Mouse (Mus musculus): ENCODE measurements around the gene Lmtk2. TPM values are rescaled to one million over a fixed set of nuclear protein-coding genes. Genes with fewer than 3 reads are reported as not detected.

Lmtk2 gene
- polyA plus RNA-seq, 1 experiment from 2014 or later: 5.5 TPM

- peaks cover 13% of the 10 kb centered on the region for H3K4me1 ChIP-seq
- no peak overlapping the region for H3K4me3 ChIP-seq
- no peaks in the 10 kb centered on the region for H3K27me3 ChIP-seq (ENCODE audit: poor library complexity, severe bottlenecking)
- H3K9me3 ChIP-seq: no peaks in the 10 kb centered on the region
- 85% methylated on average over 2 of the region's 2 CpGs for WGBS
- H3K36me3 ChIP-seq (replicated peaks): peaks cover 8% of the 10 kb centered on the region
- DNase-seq (ENCODE audit: extremely low spot score, low spot score): no peak
- H3K27ac ChIP-seq: no peak overlapping the region
These were observed 13.8 kb downstream of the Lmtk2 start for GRCm38 (mm10) chr5:144114068-144114467.

GRCm38 (mm10) chr5:144114970-144115627 is 14.9 kb downstream of the Lmtk2 start:
- H3K4me3 ChIP-seq: no peak overlapping the region
- peaks cover 13% of the 10 kb centered on the region for H3K4me1 ChIP-seq
- 87% methylated on average over 5 of the region's 5 CpGs for WGBS
- no peaks in the 10 kb centered on the region for H3K27me3 ChIP-seq (ENCODE audit: poor library complexity, severe bottlenecking)
- H3K36me3 ChIP-seq (replicated peaks): peaks cover 8% of the 10 kb centered on the region
- DNase-seq (ENCODE audit: extremely low spot score, low spot score): no peak
- H3K27ac ChIP-seq: no peak overlapping the region
- no peaks in the 10 kb centered on the region for H3K9me3 ChIP-seq

- Histone ChIP-seq H3K9me3 (no peaks in the 10 kb centered on the region), H3K27me3 (ENCODE audit: poor library complexity, severe bottlenecking) (no peaks in the 10 kb centered on the region), H3K4me1 (peaks cover 13% of the 10 kb centered on the region), H3K27ac (no peak overlapping the region), H3K4me3 (no peak overlapping the region), H3K36me3 (replicated peaks) (peaks cover 7% of the 10 kb centered on the region)
- 71% methylated on average over 2 of the region's 2 CpGs for WGBS
- DNase-seq (ENCODE audit: extremely low spot score, low spot score): no peak
These were observed 15.4 kb downstream of the Lmtk2 start for GRCm38 (mm10) chr5:144115628-144115977.

- no peak overlapping the region for H3K27ac ChIP-seq
- H3K27me3 ChIP-seq (ENCODE audit: poor library complexity, severe bottlenecking): no peaks in the 10 kb centered on the region
- 0 out of 2 replicates have a peak, but pooled peaks cover 5% of the 10 kb centered on the region for H3K4me1 ChIP-seq
- H3K4me3 ChIP-seq: no peak overlapping the region
- DNase-seq (ENCODE audit: extremely low spot score, low spot score): no peak
- no peaks in the 10 kb centered on the region for H3K36me3 ChIP-seq (replicated peaks)
- 92% methylated on average over 4 of the region's 4 CpGs for WGBS
- H3K9me3 ChIP-seq: no peaks in the 10 kb centered on the region
These were observed 18.0 kb downstream of the Lmtk2 start for GRCm38 (mm10) chr5:144118271-144118670.

- no peaks in the 10 kb centered on the region for H3K36me3 ChIP-seq (replicated peaks)
- no peak overlapping the region for H3K27ac ChIP-seq
- H3K9me3 ChIP-seq: no peaks in the 10 kb centered on the region
- WGBS: 92% methylated on average over 2 of the region's 2 CpGs
- H3K27me3 ChIP-seq (ENCODE audit: poor library complexity, severe bottlenecking): no peaks in the 10 kb centered on the region
- no peak overlapping the region for H3K4me3 ChIP-seq
- H3K4me1 ChIP-seq: 0 out of 2 replicates have a peak, but pooled peaks cover 5% of the 10 kb centered on the region
- DNase-seq (ENCODE audit: extremely low spot score, low spot score): no peak
These were observed 19.1 kb downstream of the Lmtk2 start for GRCm38 (mm10) chr5:144119286-144119685.

- DNase-seq (ENCODE audit: extremely low spot score, low spot score): no peak
- H3K36me3 ChIP-seq (replicated peaks): no peaks in the 10 kb centered on the region
- no peak overlapping the region for H3K27ac ChIP-seq
- H3K4me3 ChIP-seq: no peak overlapping the region
- no peaks in the 10 kb centered on the region for H3K27me3 ChIP-seq (ENCODE audit: poor library complexity, severe bottlenecking)
- H3K9me3 ChIP-seq: no peaks in the 10 kb centered on the region
- H3K4me1 ChIP-seq: peaks cover 19% of the 10 kb centered on the region
These were observed 21.3 kb downstream of the Lmtk2 start for GRCm38 (mm10) chr5:144121489-144121888.

- no peak for DNase-seq (ENCODE audit: extremely low spot score, low spot score)
- 92% methylated on average over 9 of the region's 9 CpGs for WGBS
- H3K36me3 ChIP-seq (replicated peaks): peaks cover 19% of the 10 kb centered on the region
- no peak overlapping the region for H3K27ac ChIP-seq
- H3K4me3 ChIP-seq: no peak overlapping the region
- no peaks in the 10 kb centered on the region for H3K27me3 ChIP-seq (ENCODE audit: poor library complexity, severe bottlenecking)
- H3K4me1 ChIP-seq: peaks cover 19% of the 10 kb centered on the region
- H3K9me3 ChIP-seq: no peaks in the 10 kb centered on the region
These were observed 25.9 kb downstream of the Lmtk2 start for GRCm38 (mm10) chr5:144125979-144126755.

- no peak for DNase-seq (ENCODE audit: extremely low spot score, low spot score)
- Histone ChIP-seq H3K4me3 (no peak overlapping the region), H3K9me3 (no peaks in the 10 kb centered on the region), H3K4me1 (no peaks in the 10 kb centered on the region), H3K27ac (no peak overlapping the region), H3K27me3 (ENCODE audit: poor library complexity, severe bottlenecking) (no peaks in the 10 kb centered on the region), H3K36me3 (replicated peaks) (peaks cover 75% of the 10 kb centered on the region)
- whole genome bisulfite sequencing: 94% methylated on average over 5 of the region's 5 CpGs
These were observed 43.3 kb downstream of the Lmtk2 start for GRCm38 (mm10) chr5:144143531-144143930.

GRCm38 (mm10) chr5:144146898-144147297 is 46.7 kb downstream of the Lmtk2 start:
- Histone ChIP-seq H3K36me3 (replicated peaks) (peaks cover 82% of the 10 kb centered on the region), H3K4me1 (no peaks in the 10 kb centered on the region), H3K9me3 (no peaks in the 10 kb centered on the region), H3K27ac (no peak overlapping the region), H3K27me3 (ENCODE audit: poor library complexity, severe bottlenecking) (no peaks in the 10 kb centered on the region), H3K4me3 (no peak overlapping the region)
- DNase-seq (ENCODE audit: extremely low spot score, low spot score): no peak

- no peak for DNase-seq (ENCODE audit: extremely low spot score, low spot score)
- WGBS: 96% methylated on average over 4 of the region's 4 CpGs
- Histone ChIP-seq H3K4me1 (no peaks in the 10 kb centered on the region), H3K27me3 (ENCODE audit: poor library complexity, severe bottlenecking) (no peaks in the 10 kb centered on the region), H3K4me3 (no peak overlapping the region), H3K9me3 (no peaks in the 10 kb centered on the region), H3K27ac (no peak overlapping the region), H3K36me3 (replicated peaks) (peaks cover 69% of the 10 kb centered on the region)
These were observed 49.3 kb downstream of the Lmtk2 start for GRCm38 (mm10) chr5:144149530-144149929.

GRCm38 (mm10) chr5:144151270-144151669 is 51.0 kb downstream of the Lmtk2 start:
- H3K36me3 ChIP-seq (replicated peaks): peaks cover 57% of the 10 kb centered on the region
- H3K27ac ChIP-seq: no peak overlapping the region
- DNase-seq (ENCODE audit: extremely low spot score, low spot score): no peak
- 92% methylated on average over 4 of the region's 4 CpGs for WGBS
- H3K27me3 ChIP-seq (ENCODE audit: poor library complexity, severe bottlenecking): no peaks in the 10 kb centered on the region
- H3K4me1 ChIP-seq: no peaks in the 10 kb centered on the region
- no peaks in the 10 kb centered on the region for H3K9me3 ChIP-seq
- H3K4me3 ChIP-seq: no peak overlapping the region

GRCm38 (mm10) chr5:144154528-144154927 is 54.3 kb downstream of the Lmtk2 start:
- H3K36me3 ChIP-seq (replicated peaks): peaks cover 60% of the 10 kb centered on the region
- no peak overlapping the region for H3K27ac ChIP-seq
- H3K9me3 ChIP-seq: no peaks in the 10 kb centered on the region
- no peak overlapping the region for H3K4me3 ChIP-seq
- 43% methylated on average over 7 of the region's 7 CpGs for WGBS
- no peaks in the 10 kb centered on the region for H3K27me3 ChIP-seq (ENCODE audit: poor library complexity, severe bottlenecking)
- peak; percentile 45 for DNase-seq (ENCODE audit: extremely low spot score, low spot score)
- H3K4me1 ChIP-seq: no peaks in the 10 kb centered on the region

- H3K4me3 ChIP-seq: no peak overlapping the region
- no peaks in the 10 kb centered on the region for H3K27me3 ChIP-seq (ENCODE audit: poor library complexity, severe bottlenecking)
- WGBS: 73% methylated on average over 4 of the region's 4 CpGs
- H3K27ac ChIP-seq: no peak overlapping the region
- no peaks in the 10 kb centered on the region for H3K9me3 ChIP-seq
- peaks cover 67% of the 10 kb centered on the region for H3K36me3 ChIP-seq (replicated peaks)
- H3K4me1 ChIP-seq: peaks cover 7% of the 10 kb centered on the region; the same call in 1 of the 2 replicates
- DNase-seq (ENCODE audit: extremely low spot score, low spot score): no peak
These were observed 58.4 kb downstream of the Lmtk2 start for GRCm38 (mm10) chr5:144158604-144159003.
